Mouse (Mus musculus) T-helper 2 cell (primary cell): Measurements from ENCODE around the gene Hist1h2bf.
"Not testable (repeated sequence)": the region's sequence is repeated elsewhere in the genome, so short reads cannot be mapped to it uniquely, and the experiment has no call there.

Source experiments
- in situ Hi-C: fragments of 300-600 bp; cut with MboI, MseI; formaldehyde crosslinking; loops from one replicate; pipeline ENCODE4 v1.15.1; 2025; ENCODE audit warnings: high pct_unique_total_duplicates

Hist1h2bf gene

GRCm38 (mm10) chr13:23591206-23591605 is 17.2 kb upstream of the Hist1h2bf start:
- in situ Hi-C loops = no loop called here

DNA sequence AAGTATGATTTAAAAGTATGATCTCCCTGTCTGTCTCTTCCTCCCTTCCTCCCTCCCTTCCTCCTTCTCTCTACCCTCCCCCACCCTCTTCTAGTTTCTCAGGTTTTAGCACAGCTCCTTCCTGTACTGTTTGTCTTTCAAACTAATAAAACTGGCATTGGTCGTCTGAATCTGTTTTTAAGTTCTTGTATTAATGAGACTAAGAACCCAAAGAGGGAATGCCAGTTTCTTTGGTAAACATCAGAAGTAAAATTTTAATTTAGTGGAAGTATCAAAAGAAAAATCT is 12.9 kb upstream of the Hist1h2bf start:
- in situ Hi-C loops = no loop called here

GRCm38 (mm10) chr13:23586099-23586939 is 12.3 kb upstream of the Hist1h2bf start:
- in situ Hi-C loops = no loop called here

DNA sequence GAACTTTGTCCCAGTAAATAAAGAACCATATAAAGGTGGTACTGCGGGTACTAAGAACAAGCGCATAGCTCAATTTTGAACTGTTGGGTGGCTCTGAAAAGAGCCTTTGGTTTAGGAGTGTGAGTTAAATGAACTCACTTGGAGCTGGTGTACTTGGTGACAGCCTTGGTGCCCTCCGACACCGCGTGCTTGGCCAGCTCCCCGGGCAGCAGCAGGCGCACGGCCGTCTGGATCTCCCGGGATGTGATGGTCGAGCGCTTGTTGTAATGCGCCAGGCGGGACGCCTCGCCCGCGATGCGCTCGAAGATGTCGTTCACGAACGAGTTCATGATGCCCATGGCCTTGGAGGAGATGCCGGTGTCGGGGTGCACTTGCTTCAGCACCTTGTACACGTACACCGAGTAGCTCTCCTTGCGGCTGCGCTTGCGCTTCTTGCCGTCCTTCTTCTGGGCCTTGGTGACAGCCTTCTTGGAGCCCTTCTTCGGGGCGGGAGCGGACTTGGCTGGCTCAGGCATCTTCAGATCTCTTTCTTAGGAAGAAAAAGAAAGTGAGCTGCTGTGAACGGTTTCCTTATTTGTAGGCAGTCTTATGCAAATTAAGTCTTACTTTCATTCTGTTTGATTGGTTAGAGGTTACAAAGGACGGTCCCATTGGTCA is 11.6 kb upstream of the Hist1h2bf start:
- in situ Hi-C loops = not testable (repeated sequence)

DNA sequence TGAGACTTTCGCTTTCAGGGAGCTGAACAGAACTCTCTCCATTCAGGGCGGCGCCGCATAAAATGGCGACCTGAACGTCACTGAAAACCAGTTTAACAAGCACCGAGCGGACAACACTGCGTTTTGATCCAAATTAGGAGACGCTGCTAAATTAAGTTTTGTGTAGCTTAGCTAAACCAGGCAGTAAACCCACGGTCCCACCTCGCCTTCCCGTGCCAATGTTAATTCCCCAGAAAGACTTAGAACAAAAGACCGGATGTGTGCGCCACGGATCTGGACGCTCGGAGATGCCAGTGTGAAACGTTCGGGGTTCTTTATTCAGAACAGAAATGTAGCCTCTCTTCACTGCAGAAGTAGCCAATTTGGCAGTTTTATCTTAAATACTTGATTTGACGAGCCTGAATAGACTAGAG is 11.0 kb upstream of the Hist1h2bf start:
- in situ Hi-C loops = no loop called here

DNA sequence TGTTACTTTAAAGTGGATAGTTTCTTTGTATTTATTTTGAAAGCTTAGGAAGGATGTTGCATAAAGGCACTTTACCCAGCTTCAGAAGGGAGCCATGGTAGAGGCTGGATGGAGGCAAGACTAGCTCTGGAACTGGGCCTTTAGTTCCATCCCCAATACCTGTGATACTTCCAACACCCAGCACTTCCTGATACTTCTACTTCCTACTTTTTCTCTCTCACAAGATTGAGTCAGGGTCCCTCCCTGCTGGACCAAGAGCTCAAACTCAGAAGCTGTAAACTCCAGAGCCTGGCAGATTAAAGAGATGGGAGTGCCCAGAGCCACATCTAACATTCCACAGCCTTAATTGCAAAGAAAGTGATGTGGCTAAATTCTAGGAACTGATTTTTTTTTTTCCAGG is 10.3 kb upstream of the Hist1h2bf start:
- in situ Hi-C loops = no loop called here

GRCm38 (mm10) chr13:23583387-23584068 is 9.5 kb upstream of the Hist1h2bf start:
- in situ Hi-C loops = no loop called here

DNA sequence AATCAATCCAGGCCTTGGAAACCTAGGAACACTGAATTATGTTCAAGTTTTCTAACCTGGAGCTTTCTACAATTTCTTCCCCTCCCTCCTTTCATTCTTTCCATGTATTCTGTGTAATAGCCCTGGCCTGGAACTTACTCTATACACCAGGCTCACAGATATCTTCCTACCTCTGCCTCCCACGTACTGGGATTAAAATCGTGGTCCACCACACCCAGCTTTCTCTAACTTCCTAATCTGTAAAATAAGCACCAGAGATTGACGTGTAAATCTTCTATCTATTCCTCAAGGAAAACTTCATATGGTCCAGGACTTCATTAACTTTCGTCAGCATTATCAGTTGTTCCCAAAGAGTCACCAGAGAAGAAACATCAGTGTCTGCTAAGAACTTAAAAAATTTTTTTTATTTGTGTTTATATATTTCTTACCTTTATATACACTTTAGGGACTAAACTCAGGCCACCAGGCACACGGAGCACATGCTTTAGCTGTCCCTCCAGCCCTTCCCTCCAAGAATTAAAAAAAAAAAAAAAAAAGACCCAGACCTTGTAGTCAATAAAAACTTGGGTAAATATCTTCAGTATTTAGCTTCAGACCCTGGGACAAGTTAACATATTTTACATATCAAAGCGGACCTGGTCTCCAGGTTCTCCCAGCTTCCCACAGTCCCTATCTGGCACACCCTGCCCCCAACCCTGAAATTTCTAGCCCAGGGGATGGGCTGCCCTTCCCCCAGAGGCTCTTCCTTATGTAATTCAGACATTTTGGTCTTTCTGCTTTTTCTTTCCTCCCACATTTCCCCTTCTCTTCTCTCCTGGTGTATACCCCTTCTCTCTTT is 8.4 kb upstream of the Hist1h2bf start:
- in situ Hi-C loops = no loop called here

DNA sequence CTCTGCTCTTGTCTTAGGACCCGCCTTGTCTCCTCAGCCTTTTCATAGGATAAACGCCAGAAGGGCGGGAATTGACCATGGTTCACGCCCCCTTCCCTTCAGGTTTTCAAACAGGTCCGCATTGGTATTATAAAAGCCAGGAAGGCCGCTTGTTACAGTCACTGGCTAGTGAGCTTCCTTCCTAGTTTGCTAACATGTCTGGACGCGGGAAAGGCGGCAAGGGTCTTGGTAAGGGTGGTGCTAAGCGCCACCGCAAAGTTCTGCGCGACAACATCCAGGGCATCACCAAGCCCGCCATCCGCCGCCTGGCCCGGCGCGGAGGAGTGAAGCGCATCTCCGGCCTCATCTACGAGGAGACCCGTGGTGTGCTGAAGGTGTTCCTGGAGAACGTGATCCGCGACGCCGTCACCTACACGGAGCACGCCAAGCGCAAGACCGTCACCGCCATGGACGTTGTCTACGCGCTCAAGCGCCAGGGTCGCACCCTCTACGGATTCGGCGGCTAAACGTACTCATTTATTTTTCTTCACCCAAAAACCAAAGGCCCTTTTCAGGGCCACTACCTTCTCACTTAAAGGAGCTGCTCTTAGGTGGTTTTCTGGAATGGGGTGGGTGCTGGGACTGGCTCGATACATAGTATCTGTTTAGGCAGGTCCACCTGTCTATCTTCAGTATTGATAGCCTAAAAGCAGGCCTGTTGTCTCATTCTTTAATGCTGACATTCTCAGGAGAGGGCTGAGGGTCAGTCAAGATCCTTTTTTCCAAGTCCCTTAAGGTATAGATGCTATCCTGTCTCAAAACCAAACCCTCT is 7.6 kb upstream of the Hist1h2bf start, which contains the start of gene Hist1h4d:
TSS of gene Hist1h4d (plus strand) at position 191 of the 811 bp plus-strand sequence.
- in situ Hi-C loops = no loop called here

DNA sequence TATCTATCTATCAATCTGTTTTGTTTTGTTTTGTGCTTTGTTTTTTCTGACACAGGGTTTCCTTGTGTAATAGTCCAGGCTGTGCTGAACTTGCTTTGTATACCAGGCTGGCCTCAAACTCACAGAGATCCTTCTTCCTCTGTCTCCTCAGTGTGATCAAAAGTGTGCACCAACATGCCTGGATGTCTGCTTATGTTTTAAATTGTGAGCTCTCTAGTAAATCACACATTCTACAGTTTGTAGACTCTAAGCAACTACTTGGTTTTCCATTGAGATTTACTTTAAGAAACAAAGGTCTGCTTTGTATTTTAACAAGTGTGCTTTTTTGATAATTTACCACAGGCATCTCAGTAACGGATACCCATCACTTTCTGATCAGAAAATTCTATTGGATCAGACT is 3.8 kb upstream of the Hist1h2bf start:
- in situ Hi-C loops = loop anchor here (10.0 kb wide), 1 partner anchor 1863 kb away; the partner anchor contains the start of genes Hist1h2ai, Hist1h2bl and Hist1h3h

DNA sequence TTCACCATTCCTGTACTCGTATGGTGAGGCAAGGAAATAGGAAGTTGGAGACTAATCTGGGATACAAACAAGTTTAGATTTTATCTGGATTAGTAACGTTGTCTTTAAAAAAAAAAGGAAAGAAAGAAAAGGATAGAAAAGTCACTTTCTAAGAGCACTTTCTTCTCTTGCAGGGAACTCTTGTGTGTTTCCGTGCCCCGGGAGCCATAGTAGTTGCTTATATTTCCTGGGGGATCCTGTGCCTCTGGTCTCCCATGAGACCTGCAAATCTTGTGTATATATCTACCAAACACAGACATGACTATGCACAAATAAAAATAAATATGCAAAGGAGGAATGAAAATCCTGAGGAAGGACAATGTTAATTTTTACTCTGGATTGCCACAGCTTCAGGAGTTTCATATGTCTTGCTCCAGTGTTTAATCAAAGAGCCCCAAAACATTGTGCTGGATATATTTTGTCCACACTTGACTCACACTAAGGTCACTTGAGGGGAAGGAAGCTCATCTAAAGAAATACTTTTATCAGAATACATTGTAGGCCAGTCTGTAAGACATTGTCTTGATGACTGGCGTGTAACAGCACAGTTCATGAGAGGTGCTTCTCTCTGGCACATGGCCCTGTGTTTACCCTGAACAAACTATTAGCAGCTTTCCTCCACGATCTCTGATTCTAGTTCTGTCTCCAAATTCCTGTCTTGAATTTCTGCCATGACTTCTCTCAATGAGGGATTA is 3.1 kb upstream of the Hist1h2bf start:
- in situ Hi-C loops = loop anchor here (10.0 kb wide), 1 partner anchor 1862 kb away; the partner anchor contains the start of genes Hist1h2ai, Hist1h2bl and Hist1h3h

- in situ Hi-C loops = loop anchor here (10.0 kb wide), 1 partner anchor 1862 kb away; the partner anchor contains the start of genes Hist1h2ai, Hist1h2bl and Hist1h3h
Observed at GRCm38 (mm10) chr13:23576351-23576881, 2.4 kb upstream of the Hist1h2bf start.

GRCm38 (mm10) chr13:23575864-23576313 is 1.9 kb upstream of the Hist1h2bf start:
- in situ Hi-C loops = loop anchor here (10.0 kb wide), 1 partner anchor 1861 kb away; the partner anchor contains the start of genes Hist1h2ai, Hist1h2bl and Hist1h3h

GRCm38 (mm10) chr13:23575271-23575851 is 1.4 kb upstream of the Hist1h2bf start, which contains the start of gene Hist1h3d:
Hist1h3d (plus strand) TSS chr13:23575763.
- in situ Hi-C loops = loop anchor here (10.0 kb wide), 1 partner anchor 1861 kb away; the partner anchor contains the start of genes Hist1h2ai, Hist1h2bl and Hist1h3h

DNA sequence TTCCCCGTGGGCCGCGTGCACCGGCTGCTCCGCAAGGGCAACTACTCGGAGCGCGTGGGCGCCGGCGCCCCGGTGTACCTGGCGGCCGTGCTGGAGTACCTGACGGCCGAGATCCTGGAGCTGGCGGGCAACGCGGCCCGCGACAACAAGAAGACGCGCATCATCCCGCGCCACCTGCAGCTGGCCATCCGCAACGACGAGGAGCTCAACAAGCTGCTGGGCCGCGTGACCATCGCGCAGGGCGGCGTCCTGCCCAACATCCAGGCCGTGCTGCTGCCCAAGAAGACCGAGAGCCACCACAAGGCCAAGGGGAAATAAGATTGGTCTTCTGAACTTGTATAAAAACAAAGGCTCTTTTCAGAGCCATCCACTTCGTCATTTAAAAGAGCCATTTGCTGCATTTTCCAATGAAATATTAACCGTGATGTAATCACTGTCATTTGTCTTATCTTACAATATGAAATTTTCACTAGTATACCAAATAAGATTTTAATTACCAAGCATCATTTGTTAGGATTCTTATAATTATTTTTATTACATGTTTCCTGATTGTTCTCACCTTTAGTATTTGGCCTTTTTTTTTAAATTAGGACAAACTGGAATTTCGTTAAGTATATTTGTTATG is 662 bp upstream of the Hist1h2bf start:
- in situ Hi-C loops = loop anchor here (10.0 kb wide), 1 partner anchor 1860 kb away; the partner anchor contains the start of genes Hist1h2ai, Hist1h2bl and Hist1h3h

GRCm38 (mm10) chr13:23573034-23573897 is 730 bp downstream of the Hist1h2bf start:
- in situ Hi-C loops = loop anchor here (10.0 kb wide), 1 partner anchor 1858 kb away; the partner anchor contains the start of genes Hist1h2ai, Hist1h2bl and Hist1h3h
